Mouse (Mus musculus): ENCODE measurements around the gene Bcl7c. TPM values are rescaled to one million over a fixed set of nuclear protein-coding genes. Genes with fewer than 3 reads are reported as not detected.
"Not testable (repeated sequence)": the region's sequence is repeated elsewhere in the genome, so short reads cannot be mapped to it uniquely, and the experiment has no call there.

The Bcl7c gene
- polyA plus RNA-seq, 1 experiment from 2014 or later = 52.2 TPM

GRCm38 (mm10) chr7:127711456-127711855 is 2.7 kb upstream of the Bcl7c start:
- Histone ChIP-seq H3K36me3 (peaks cover under 1% of the 10 kb centered on the region; the same call in 1 of the 2 replicates), H3K27ac (no peak overlapping the region), H3K27me3 (no peaks in the 10 kb centered on the region), H3K9ac (replicated peaks) (no peak overlapping the region), H3K4me2 (replicated peaks) (no peak overlapping the region), H3K9me3 (no peaks in the 10 kb centered on the region), H3K4me1 (replicated peaks) (peaks cover 40% of the 10 kb centered on the region), H3K4me3 (replicated peaks) (no peak overlapping the region)
- ATAC-seq = no peak
- 78% methylated on average over 3 of the region's 3 CpGs for WGBS

- Histone ChIP-seq H3K4me3 (replicated peaks) (no peak overlapping the region), H3K27me3 (no peaks in the 10 kb centered on the region), H3K4me2 (replicated peaks) (no peak overlapping the region), H3K36me3 (peaks cover 5% of the 10 kb centered on the region), H3K27ac (no peak overlapping the region), H3K9ac (replicated peaks) (no peak overlapping the region), H3K4me1 (replicated peaks) (peaks cover 40% of the 10 kb centered on the region), H3K9me3 (no peaks in the 10 kb centered on the region)
- no peak for ATAC-seq
- WGBS = 93% methylated on average over 3 of the region's 3 CpGs
These were observed 2.3 kb upstream of the Bcl7c start for GRCm38 (mm10) chr7:127711031-127711430.

GRCm38 (mm10) chr7:127709261-127709979 is 687 bp upstream of the Bcl7c start:
- Histone ChIP-seq H3K36me3 (peaks cover 19% of the 10 kb centered on the region), H3K9ac (replicated peaks) (peak overlapping the region; percentile 87; the same call in 1 of the 2 replicates)
- WGBS = 75% methylated on average over 5 of the region's 5 CpGs

GRCm38 (mm10) chr7:127707957-127708206 is 851 bp downstream of the Bcl7c start:
- 0% methylated on average over 5 of the region's 5 CpGs for WGBS

More at GRCm38 (mm10) chr7:127709261-127709979, 687 bp upstream of the Bcl7c start:
- H3K4me1 ChIP-seq (replicated peaks) = peaks cover 38% of the 10 kb centered on the region
- H3K9me3 ChIP-seq = no peaks in the 10 kb centered on the region
- no peaks in the 10 kb centered on the region for H3K27me3 ChIP-seq
- H3K27ac ChIP-seq = peak overlapping the region; percentile 95; the same call in 1 of the 2 replicates
- no peak for ATAC-seq
- H3K4me2 ChIP-seq (replicated peaks) = peak overlapping the region; percentile 58
- peak overlapping the region; percentile 80 for H3K4me3 ChIP-seq (replicated peaks)

GRCm38 (mm10) chr7:127707045-127707956 is 1.4 kb downstream of the Bcl7c start:
- Histone ChIP-seq H3K27me3 (no peaks in the 10 kb centered on the region), H3K4me3 (replicated peaks) (peak overlapping the region; percentile 80), H3K4me2 (replicated peaks) (peak overlapping the region; percentile 58), H3K9me3 (no peaks in the 10 kb centered on the region), H3K36me3 (peaks cover 35% of the 10 kb centered on the region), H3K9ac (replicated peaks) (peak overlapping the region; percentile 87), H3K27ac (peak overlapping the region; percentile 95), H3K4me1 (replicated peaks) (peaks cover 25% of the 10 kb centered on the region)
- WGBS = 26% methylated on average over 22 of the region's 22 CpGs
- ATAC-seq = 0 out of 2 replicates have a peak, but pooled peaks have one; percentile 1

More at GRCm38 (mm10) chr7:127707957-127708206, 851 bp downstream of the Bcl7c start:
- Histone ChIP-seq H3K27ac (peak overlapping the region; percentile 95), H3K9me3 (no peaks in the 10 kb centered on the region), H3K4me1 (replicated peaks) (peaks cover 30% of the 10 kb centered on the region), H3K9ac (replicated peaks) (peak overlapping the region; percentile 87), H3K4me2 (replicated peaks) (peak overlapping the region; percentile 58), H3K36me3 (peaks cover 33% of the 10 kb centered on the region), H3K27me3 (no peaks in the 10 kb centered on the region), H3K4me3 (replicated peaks) (peak overlapping the region; percentile 80)
- peak; percentile 26 for ATAC-seq

- Histone ChIP-seq H3K4me3 (replicated peaks) (no peak overlapping the region), H3K9ac (replicated peaks) (no peak overlapping the region), H3K27me3 (no peaks in the 10 kb centered on the region), H3K4me1 (replicated peaks) (peaks cover 21% of the 10 kb centered on the region), H3K27ac (no peak overlapping the region), H3K4me2 (replicated peaks) (no peak overlapping the region), H3K36me3 (peaks cover 46% of the 10 kb centered on the region), H3K9me3 (no peaks in the 10 kb centered on the region)
- 79% methylated on average over 4 of the region's 4 CpGs for WGBS
- ATAC-seq = no peak
These were observed 3.0 kb downstream of the Bcl7c start for GRCm38 (mm10) chr7:127705706-127706105.

GRCm38 (mm10) chr7:127704598-127704997 is 4.1 kb downstream of the Bcl7c start:
- Histone ChIP-seq H3K36me3 (peaks cover 57% of the 10 kb centered on the region), H3K27me3 (no peaks in the 10 kb centered on the region), H3K27ac (no peak overlapping the region), H3K9me3 (no peaks in the 10 kb centered on the region), H3K4me3 (replicated peaks) (no peak overlapping the region), H3K4me2 (replicated peaks) (no peak overlapping the region), H3K4me1 (replicated peaks) (peaks cover 21% of the 10 kb centered on the region), H3K9ac (replicated peaks) (peak overlapping the region; percentile 25; the same call in 1 of the 2 replicates)
- 78% methylated on average over 6 of the region's 6 CpGs for WGBS
- ATAC-seq = no peak

GRCm38 (mm10) chr7:127703561-127704178 is 5.1 kb downstream of the Bcl7c start:
- H3K9ac ChIP-seq (replicated peaks) = no peak overlapping the region
- H3K36me3 ChIP-seq = peaks cover 63% of the 10 kb centered on the region
- no peaks in the 10 kb centered on the region for H3K27me3 ChIP-seq
- no peak for ATAC-seq
- H3K4me1 ChIP-seq (replicated peaks) = peaks cover 15% of the 10 kb centered on the region
- H3K4me2 ChIP-seq (replicated peaks) = no peak overlapping the region
- H3K27ac ChIP-seq = no peak overlapping the region
- H3K9me3 ChIP-seq = no peaks in the 10 kb centered on the region
- 94% methylated on average over 8 of the region's 8 CpGs for WGBS
- H3K4me3 ChIP-seq (replicated peaks) = no peak overlapping the region

- H3K27ac ChIP-seq = no peak overlapping the region
- no peaks in the 10 kb centered on the region for H3K27me3 ChIP-seq
- ATAC-seq = no peak
- peaks cover 56% of the 10 kb centered on the region for H3K36me3 ChIP-seq
- H3K4me2 ChIP-seq (replicated peaks) = no peak overlapping the region
- no peak overlapping the region for H3K4me3 ChIP-seq (replicated peaks)
- H3K4me1 ChIP-seq (replicated peaks) = 0 out of 2 replicates have a peak, but pooled peaks cover 2% of the 10 kb centered on the region
- no peaks in the 10 kb centered on the region for H3K9me3 ChIP-seq
- WGBS = 92% methylated on average over 3 of the region's 3 CpGs
- no peak overlapping the region for H3K9ac ChIP-seq (replicated peaks)
These were observed 7.9 kb downstream of the Bcl7c start for GRCm38 (mm10) chr7:127700712-127701331.

- Histone ChIP-seq H3K9me3 (no peaks in the 10 kb centered on the region), H3K36me3 (peaks cover 46% of the 10 kb centered on the region), H3K27ac (no peak overlapping the region), H3K4me1 (replicated peaks) (no peaks in the 10 kb centered on the region), H3K4me3 (replicated peaks) (no peak overlapping the region), H3K9ac (replicated peaks) (no peak overlapping the region), H3K4me2 (replicated peaks) (no peak overlapping the region), H3K27me3 (no peaks in the 10 kb centered on the region)
- WGBS = 87% methylated on average over 6 of the region's 6 CpGs
- ATAC-seq = no peak
These were observed 9.7 kb downstream of the Bcl7c start for GRCm38 (mm10) chr7:127698986-127699385.

GRCm38 (mm10) chr7:127693730-127694129 is 15.0 kb downstream of the Bcl7c start:
- not testable (repeated sequence) for ATAC-seq; H3K27ac ChIP-seq; H3K9ac ChIP-seq (replicated peaks); H3K36me3 ChIP-seq; H3K4me1 ChIP-seq (replicated peaks); H3K9me3 ChIP-seq; H3K4me2 ChIP-seq (replicated peaks); H3K4me3 ChIP-seq (replicated peaks); H3K27me3 ChIP-seq
- 95% methylated on average over 7 of the region's 7 CpGs for WGBS

Data from midbrain, embryonic 13.5 days (tissue).